Mouse (Mus musculus) urinary bladder, postnatal 25 days (tissue): ENCODE measurements around the gene Gm29735.
"Not testable (repeated sequence)": the region's sequence is repeated elsewhere in the genome, so short reads cannot be mapped to it uniquely, and the experiment has no call there.

Experiments
- DNase-seq: peaks from one replicate; pipeline ENCODE4 v3.0.0; 2022; ENCODE audit warnings: low spot score

Gm29735 gene

DNA sequence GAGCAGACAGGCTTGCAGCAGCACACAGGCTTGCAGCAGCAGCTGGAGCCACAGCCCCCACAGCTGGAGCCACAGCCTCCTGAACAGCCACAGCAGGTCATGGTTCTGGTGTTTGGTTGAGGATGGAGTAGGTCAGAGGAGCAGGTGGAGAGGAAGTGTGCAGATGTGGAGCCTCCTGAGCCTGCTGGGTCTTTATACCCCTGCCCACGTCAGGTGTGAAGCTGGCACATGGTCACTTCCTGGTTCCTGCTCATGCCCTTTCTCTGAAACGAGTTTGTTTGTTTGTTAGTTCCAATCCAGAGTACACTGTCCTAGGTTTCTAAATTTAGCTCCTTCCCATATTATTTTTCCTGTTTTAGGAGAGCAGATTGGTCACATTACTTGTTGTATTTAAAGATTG lies at the start of gene Gm29735:
Gm29735 (minus strand) TSS at position 101 of the 400 bp plus-strand sequence.
- not testable (repeated sequence) for DNase-seq

DNA sequence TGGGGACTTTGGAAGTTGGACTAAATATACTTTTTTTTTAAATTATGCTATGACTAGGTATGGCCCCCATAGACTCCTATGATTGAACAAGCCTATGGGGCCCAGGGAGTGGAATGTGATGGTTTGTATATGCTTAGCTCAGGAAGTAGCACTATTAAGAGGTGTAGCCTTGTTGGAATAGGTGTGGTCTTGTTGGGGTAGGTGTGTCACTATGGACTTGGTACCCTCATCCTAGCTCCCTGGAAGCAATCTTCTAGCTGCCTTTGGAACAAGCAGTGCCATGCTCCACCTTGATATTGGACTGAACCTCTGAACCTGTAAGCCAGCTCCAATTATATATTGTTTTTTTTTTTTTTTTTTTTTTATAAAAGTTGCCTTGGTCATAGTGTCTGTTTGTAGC lies 48.6 kb upstream of the Gm29735 start:
- DNase-seq = no peak

DNA sequence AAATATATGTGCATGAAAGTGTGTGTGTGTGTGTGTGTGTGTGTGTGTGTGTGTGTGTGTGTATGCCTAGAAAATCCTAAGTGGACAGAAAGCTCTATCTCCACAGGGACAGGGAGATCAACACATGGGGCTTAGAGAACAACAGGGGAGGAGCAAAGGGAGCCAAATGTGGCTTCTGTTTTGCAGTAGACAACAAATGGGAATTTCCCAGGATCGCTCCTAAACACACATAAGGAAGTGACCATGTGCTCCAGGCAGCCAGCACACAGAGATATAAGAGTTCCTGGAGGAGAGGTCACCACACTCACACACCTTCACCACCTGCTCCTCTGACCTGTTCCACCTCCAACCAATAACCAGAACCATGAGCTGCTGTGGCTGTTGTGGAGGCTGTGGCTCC lies 44.2 kb upstream of the Gm29735 start, which contains the start of gene Krtap5-3:
Krtap5-3 (plus strand) TSS at position 301 of the 400 bp plus-strand sequence.
- no peak for DNase-seq

DNA sequence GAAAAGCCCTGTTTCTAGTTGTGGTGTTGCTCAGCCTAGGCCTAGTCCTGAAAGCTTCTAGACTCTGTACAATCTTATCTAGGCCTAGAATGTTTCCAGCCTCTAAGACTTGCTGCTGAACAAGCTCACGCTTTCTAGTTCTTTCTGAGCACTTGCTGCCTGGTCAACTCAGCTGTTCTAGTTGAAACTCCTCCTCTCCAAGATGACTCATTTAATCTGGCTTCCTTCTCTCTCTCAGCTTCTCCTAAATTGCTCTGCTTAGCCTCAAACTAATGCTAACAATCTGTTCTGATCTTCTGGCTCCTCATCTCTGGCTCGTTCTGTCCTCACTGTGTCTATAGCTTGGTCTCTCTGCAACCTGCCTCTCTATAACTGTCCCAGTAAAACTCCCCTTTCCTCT lies 41.8 kb upstream of the Gm29735 start:
- no peak for DNase-seq

DNA sequence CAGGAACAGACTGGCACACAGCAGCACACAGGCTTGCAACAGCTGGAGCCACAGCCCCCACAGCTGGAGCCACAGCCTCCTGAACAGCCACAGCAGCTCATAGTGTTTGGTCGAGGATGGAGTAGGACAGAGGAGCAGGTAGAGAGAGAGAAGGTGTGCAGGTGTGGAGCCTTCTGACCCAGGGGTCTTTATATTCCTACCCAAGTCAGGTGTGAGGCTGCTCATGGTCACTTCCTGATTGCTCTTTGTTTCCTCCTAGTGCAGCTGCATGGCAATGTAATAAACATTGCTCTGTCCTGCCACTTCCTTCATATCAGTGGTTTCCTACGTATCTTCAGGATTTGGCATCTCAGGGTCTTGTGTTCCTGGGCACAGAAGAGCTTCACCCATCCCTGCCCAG lies 33.4 kb upstream of the Gm29735 start, which contains the start of gene Gm10153:
Gm10153 (minus strand) TSS at position 101 of the 400 bp plus-strand sequence.
- DNase-seq = no peak

DNA sequence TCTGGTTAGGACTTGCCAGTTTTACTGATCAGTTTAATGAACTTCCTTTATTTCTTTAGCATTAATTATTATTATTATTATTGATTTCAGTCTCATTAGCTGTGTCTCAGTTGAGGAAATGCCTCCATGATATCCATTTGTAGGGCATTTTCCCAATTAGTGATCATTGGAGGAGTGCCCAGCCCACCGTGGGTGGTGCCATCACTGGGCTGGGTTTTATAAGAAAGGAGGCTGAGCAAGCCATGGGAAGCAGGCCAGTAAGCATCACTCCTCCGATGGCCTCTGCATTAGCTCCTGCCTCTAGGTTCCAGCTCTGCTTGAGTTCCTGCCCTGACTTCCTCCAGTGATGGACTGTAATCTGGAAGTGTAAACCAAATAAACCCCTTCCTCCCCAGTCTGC lies 31.2 kb upstream of the Gm29735 start:
- no peak for DNase-seq

DNA sequence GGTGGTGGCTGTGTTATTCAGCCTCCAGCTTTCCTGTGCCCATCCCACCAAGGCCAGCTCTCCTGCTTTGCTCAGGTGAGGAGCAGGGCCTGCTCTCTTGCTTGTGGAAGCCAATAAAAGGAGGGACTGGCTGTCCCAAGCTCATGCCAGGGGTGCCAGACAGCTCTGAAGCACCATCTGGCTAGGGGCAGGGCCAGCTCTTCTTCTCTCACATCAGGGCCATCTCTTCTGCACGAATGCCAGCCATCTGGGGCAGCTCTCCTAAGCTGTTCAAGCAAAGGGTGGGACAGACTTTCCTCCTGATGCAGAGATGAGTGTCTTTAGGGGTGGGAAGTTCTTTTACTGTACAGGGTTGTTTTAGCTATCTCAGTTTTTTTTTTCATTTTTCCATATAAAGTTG lies 24.1 kb upstream of the Gm29735 start:
- no peak for DNase-seq

DNA sequence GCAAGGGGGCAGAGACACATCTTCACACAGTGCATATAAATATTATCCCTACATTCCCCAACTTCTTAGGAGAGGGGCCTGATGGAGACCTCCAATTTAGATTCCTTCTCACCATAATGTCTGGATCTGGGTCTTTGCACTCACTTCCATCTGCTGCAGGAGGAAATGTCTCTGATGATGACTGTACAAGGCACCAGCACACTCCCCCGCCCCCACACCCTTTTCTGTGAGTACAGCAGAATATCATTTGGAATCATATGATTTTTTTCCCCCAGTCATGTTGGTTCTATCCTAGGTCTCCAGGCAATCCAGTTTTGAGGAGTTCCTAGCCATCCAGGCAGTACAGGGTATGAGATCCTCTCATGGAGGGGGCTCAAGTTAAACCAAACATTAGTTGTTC lies 21.8 kb upstream of the Gm29735 start:
- no peak for DNase-seq

DNA sequence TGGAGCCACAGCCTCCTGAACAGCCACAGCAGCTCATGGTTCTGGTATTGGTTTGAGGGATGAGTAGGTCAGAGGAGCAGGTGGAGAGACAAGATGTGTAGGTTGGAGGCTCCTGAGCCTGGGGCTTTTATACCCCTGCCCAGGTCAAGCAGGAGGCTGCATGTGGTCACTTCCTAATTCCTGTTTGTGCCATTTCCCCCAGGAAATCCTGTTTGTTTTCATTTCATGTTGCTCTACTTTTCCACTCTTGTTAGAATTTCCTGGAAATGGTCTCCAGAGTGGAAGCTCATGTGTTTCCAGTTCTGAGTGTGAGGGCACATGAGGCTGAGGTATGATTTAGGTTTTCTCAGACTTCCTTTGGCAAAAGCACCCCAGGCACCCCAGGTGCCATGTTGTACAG lies 19.0 kb upstream of the Gm29735 start, which contains the start of gene Krtap5-2:
Krtap5-2 (minus strand) TSS at position 101 of the 400 bp plus-strand sequence.
- DNase-seq = not testable (repeated sequence)

DNA sequence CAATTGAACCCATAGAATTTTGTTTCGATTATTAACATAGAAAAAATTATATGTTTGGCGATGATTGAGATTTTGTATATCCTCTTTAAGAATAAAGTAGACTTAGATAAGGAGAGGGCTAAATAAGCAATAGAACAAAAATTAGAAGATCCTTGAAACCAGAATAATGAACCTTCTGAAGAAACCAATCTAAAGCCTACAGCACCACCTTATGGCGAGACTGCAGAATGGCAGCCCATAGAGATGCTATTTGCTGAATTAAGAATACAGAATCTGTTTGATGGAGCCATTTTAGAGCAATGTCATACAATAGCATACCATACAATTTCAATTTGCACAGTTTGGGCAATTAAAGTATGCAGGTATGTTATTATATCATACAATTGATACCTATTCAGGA lies 12.9 kb upstream of the Gm29735 start:
- no peak for DNase-seq

DNA sequence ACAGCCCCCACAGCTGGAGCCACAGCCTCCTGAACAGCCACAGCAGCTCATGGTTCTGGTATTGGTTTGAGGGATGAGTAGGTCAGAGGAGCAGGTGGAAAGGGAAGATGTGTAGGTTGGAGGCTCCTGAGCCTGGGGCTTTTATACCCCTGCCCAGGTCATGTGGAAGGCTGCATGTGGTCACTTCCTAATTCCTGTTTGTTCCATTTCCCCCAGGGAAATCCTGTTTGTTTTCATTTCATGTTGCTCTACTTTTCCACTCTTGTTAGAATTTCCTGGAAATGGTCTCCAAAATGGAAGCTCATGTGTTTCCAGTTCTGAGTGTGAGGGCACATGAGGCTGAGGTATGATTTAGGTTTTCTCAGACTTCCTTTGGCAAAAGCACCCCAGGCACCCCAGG lies 8.7 kb upstream of the Gm29735 start, which contains the start of gene Gm4553:
Gm4553 (minus strand) TSS at position 101 of the 400 bp plus-strand sequence.
- not testable (repeated sequence) for DNase-seq

DNA sequence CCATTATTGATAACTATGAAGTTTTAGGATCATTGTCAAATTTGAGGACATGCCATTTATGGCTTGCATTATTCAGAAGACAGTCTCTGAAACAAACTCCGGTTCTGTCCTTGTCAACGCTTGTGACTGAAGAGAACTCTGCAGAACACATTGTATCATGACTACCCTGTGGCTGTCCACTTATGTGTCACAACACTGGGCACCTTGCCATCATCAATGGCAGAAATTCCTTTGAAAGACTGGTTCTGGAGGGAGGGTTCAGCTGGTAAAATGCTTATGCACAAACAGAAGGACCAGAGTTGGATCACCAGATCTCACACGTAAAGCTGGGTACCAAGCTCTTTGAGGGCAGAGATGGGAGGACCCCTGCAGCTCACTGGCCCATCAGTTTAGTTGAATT lies 2.5 kb upstream of the Gm29735 start:
- no peak for DNase-seq

DNA sequence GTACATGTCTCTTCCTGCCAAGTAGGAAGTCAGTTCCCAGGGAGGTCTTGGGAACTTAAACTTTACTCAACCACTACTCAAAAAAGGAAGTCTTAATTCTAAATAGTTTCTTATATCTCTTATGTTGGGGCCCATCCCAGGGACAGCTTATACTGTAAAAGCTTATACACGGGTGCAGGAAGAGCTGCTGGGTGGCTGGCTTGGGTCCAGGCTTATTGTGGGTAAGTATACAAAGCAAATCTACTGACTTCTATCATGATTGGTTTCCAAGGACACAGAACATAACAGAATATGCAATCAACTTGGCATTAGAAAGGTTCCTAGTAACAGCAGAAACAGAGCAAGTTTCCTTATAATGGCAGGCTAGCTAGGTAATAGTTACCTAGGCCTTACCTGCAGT lies 1.6 kb downstream of the Gm29735 start:
- no peak for DNase-seq

DNA sequence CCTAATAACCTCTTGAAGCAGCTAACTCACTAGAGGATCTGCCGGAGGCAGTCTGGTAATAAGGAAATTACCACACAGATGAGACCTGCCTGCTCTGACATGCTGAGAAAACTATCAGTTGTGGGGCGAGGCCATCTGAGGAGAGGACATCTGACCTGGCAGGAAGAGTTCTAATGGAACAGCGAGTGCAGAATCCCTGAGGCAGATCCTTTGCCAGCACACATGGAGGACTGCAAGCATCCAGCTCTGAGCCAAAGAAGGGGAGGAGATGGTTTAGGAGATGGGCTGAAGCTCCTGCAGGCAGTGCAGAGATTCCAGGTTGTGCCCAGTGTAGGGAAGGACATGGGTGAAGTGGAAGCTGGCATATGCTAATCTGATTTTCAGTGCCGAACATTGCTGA lies 4.7 kb downstream of the Gm29735 start:
- no peak for DNase-seq

DNA sequence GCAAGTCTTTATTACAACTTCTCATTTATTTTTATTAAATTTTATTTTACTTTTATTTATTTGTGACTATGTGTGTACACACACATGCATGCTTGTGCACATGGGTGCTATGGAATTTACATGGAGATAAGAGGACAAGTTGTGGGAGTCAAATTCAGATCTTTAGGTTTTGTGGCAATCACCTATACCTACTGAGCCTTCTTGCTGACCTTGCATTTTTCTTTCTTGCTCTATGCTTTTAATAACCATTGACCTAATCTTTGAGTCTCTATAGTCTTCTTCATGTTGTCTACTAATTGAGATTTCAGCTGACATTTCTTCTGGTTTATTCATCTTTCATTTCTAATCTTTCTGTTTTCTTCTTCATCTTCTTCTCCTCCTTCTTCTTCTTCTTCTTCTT lies 8.3 kb downstream of the Gm29735 start:
- no peak for DNase-seq

DNA sequence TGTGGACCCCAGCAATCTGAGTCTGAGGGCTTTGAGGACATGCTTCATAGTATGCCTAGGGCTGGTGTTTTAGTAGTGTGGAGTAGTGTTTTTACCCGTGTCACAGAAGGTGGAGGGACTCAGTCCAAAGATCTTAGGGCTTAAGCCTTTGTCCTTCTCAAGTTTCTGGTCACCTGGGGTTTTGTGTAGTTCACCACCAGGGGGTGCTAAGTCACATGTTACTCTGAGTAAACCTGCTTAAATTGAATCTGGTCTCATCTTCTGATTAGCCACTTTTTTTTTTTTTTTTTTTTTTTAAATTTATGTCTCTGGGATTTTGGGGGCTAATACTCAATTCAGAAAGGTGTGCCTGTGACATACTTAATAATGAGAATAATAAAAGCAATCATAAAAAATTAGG lies 10.9 kb downstream of the Gm29735 start:
- DNase-seq = peak; percentile 43

DNA sequence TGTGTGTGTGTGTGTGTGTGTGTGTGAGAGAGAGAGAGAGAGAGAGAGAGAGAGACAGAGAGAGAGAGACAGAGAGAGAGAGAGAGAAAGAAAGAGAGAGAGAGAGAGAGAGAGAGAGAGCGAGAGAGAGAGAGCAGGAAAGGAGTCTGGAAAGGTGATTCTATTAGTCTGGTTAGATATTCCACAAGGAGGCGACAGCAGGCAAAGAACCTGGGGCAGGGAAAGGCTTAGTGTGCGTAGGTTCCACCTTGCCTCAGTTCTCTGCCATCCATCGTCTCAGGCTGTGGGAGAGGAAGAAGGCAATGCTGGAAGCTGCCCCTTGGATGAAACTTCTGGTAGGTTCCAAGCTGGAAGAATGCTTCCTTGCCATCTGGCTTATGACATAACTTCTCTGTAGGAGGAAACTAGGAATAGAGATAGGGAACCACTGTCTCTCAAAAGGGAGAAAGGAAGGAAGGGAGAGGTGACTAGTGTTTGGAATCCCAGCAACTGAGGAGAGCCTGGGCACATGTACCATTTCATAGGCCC lies 11.4 kb downstream of the Gm29735 start:
- no peak for DNase-seq

DNA sequence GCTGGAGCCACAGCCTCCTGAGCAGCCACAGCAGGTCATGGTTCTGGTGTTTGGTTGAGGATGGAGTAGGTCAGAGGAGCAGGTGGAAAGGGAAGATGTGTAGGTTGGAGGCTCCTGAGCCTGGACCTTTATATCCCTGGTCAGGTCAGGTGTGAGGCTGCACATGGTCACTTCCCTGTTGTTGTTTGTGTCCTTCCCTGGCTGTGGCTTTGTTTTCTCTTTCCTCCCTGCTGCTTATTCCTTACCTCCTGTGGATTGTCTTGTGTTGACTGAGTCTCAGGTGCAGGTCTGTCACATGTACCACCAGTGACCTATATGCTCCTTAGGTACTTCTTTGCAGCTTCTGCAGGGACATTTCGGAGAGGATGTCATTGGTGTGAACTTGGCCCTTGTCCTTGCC lies 12.4 kb downstream of the Gm29735 start, which contains the start of gene Gm45337:
Gm45337 (minus strand) TSS at position 101 of the 400 bp plus-strand sequence.
- DNase-seq = no peak

DNA sequence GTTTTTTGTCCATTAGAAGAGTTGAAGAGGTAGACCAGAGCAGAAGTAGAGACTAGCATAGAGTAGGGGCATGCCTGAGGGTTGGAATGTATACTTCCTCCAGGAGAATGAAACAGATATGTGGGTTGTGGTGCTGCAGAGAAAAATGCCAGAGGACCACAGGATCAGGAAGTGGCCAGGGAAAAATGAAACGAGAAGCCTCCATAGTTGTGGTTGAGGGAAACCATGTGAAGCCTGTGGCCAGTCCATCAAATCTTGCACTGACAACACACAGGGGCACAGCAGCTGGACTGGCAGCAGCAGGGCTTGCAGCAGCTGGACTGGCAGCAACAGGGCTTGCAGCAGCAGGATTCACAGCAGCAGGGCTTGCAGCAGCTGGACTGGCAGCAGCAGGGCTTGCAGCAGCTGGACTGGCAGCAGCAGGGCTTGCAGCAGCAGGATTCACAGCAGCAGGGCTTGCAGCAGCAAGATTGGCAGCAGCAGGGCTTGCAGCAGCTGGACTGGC lies 13.4 kb downstream of the Gm29735 start:
- DNase-seq = not testable (repeated sequence)

DNA sequence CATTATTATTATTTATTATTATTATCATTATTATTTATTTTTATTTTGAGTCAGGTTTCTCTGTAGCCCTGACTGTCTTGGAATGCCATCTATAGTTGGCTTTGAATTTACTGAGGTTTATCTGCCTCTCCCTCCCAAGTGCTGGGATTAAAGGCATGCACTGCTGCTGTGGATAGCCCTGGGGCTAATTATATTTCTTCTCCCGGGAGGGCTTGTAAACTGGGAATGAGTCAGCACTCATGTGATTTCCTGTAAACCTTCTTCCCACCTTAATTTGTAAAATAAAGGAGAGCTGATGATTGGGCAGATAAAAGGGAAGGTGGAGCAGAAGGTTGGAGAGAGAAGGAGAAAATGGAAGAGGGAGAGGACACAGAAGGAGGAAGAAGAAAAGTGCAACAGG lies 16.2 kb downstream of the Gm29735 start:
- no peak for DNase-seq

DNA sequence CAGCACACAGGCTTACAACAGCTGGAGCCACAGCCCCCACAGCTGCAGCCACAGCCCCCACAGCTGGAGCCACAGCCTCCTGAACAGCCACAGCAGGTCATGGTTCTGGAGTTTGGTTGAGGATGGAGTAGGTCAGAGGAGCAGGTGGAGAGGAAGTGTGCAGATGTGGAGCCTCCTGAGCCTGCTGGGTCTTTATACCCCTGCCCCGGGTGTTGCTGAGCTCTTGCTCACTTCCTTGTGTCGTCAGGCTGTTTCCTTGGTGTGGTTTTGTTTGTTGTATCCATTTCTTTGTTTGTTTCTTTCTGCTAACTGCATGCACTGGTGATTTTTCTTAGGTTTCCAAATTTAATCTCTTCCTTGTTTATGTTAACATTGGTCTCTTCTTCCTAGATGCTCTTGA lies 21.0 kb downstream of the Gm29735 start, which contains the start of gene Gm39115:
Gm39115 (minus strand) TSS at position 101 of the 400 bp plus-strand sequence.
- DNase-seq = not testable (repeated sequence)

DNA sequence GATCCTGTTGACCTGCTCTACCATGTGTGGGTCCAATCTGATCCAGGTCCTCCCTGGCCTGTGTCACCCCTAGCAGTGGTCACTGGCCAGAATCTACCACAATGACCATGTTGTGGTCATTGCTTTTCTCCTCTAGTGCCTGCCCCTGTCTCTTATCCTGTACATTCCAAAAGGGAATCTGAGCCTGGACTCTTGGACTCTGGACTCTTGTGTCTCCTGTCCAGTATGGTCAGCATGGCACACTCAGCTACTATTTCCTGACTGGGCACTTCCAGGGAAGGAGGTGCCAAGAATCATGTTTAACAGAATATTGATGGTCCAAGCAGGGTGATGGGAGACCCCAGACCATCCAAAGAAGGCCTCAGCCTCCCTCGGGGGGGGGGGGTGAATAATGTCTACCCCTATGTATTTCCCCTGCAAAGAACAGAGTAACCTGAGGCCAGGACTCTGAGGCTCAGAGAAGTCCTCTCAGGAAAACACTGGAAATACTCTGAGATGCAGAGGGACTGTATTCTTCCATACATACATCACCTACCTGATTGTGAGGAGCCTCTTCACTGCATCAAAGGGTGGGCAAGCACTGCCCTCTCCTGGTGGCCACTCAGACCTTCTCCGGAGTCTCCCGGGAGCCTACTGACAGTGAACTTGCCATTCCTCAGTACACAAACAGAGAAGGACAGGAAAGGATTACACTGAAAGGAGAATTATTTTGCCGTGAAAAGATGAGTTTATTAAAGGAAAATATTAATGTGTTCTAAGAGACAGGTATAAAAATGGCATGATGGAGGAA lies 22.5 kb downstream of the Gm29735 start:
- no peak for DNase-seq

DNA sequence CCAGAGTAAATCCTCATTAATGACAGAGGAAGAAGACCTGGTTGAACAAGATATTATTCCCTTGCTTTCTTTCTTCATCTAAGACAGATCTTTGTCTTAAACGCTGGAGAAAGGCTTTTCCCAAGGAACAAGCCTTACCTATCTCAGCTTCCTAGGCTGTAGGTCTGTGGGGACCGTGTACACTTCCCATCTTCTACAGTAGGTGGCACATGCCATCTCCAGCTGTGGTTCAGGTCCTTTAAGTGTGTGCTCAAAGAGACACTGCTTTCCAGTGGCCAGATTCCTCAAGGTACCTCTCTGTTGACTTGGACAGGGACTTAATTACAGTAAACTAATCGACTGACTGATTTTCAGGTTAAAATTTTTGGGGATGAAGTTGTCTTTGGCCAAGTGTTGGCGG lies 28.1 kb downstream of the Gm29735 start:
- no peak for DNase-seq
